Mouse (Mus musculus): ENCODE data around the gene Aak1. TPM values are rescaled to one million over a fixed set of nuclear protein-coding genes. Genes with fewer than 3 reads are reported as not detected.
A peak's percentile ranks its signal among the peaks of the same experiment; 100 is the strongest.
"Not testable (repeated sequence)": the region's sequence is repeated elsewhere in the genome, so short reads cannot be mapped to it uniquely, and the experiment has no call there.

Gene Aak1
- polyA plus RNA-seq, 1 experiment from 2014 or later, result 33.5 TPM

DNA sequence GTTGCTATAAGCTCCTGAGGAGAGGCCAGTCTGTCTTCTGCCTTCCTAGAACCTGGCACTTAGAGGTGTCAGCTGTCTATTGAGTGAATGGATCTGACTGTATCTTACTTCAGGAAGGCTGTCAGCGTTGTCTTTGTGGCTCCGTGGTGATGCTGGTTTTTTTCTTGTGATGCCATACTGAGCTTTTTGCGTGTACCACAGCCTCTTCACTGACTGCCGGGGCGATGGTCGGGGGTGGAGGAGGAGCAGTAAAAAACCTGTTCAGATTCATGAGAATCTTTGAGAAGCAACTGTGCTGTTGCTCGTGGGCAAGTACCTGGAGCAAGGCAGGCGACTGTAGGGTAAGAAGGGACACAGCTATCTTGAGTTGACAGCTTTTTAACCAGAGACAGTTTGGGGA lies 169.6 kb downstream of the Aak1 start:
- Histone ChIP-seq H3K4me1 (replicated peaks) (no peaks in the 10 kb centered on the region), H3K9ac (no peak overlapping the region), H3K4me3 (no peak overlapping the region), H3K36me3 (peaks cover 75% of the 10 kb centered on the region), H3K27ac (ENCODE audit: poor library complexity, severe bottlenecking) (no peak overlapping the region), H3K27me3 (replicated peaks) (no peaks in the 10 kb centered on the region), H3K9me3 (replicated peaks) (peaks cover 8% of the 10 kb centered on the region), H3K4me2 (no peak overlapping the region)
- ATAC-seq (ENCODE audit: insufficient number of reproducible peaks, low FRiP score), result no peak
- WGBS, result 85% methylated on average over 8 of the region's 8 CpGs

DNA sequence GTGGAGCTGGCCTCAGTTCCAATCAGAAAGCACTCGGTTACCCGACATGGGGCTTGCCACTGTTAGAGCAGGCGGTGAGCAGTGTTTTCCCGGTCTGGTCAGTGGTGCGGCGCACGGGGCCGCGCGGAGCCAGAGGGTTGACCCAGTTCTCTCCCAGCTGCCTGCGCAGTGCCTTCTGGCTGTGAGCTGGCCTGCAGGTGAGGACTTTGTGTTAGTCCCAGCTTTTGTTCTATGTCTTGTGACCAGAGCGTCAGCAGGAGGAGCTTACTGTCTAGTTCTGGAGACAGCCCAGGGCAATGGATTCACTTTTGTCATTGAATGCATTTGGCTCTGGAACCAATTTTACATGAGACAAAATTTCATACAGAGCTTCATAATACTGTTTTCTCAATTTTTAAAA lies 172.5 kb downstream of the Aak1 start:
- H3K27me3 ChIP-seq (replicated peaks), result no peaks in the 10 kb centered on the region
- no peak overlapping the region for H3K4me3 ChIP-seq
- H3K4me2 ChIP-seq, result no peak overlapping the region
- ATAC-seq (ENCODE audit: insufficient number of reproducible peaks, low FRiP score), result no peak
- peaks cover 76% of the 10 kb centered on the region for H3K36me3 ChIP-seq
- peaks cover 8% of the 10 kb centered on the region for H3K9me3 ChIP-seq (replicated peaks)
- no peak overlapping the region for H3K9ac ChIP-seq
- WGBS, result 97% methylated on average over 12 of the region's 12 CpGs
- H3K4me1 ChIP-seq (replicated peaks), result peaks cover 13% of the 10 kb centered on the region
- no peak overlapping the region for H3K27ac ChIP-seq (ENCODE audit: poor library complexity, severe bottlenecking)

DNA sequence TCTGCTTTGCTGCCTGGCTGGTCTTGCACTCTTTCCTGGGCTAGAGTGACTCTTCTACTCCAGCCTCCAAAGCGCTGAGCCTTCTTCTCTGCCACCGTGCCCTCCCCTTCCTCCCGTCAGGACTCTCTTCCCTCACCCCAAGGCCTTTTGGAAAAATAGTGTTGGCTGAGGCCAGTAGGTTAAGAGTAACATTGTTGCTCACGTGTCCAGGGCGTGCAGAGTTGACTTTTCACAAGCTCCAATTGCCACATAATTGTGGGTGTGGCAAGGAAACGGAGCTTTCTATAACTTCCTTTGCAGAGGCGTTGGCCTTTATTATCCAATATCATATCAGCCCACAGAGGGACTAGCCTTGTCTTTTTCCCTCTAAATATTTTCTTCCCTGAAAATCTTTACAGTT lies 177.7 kb downstream of the Aak1 start:
- H3K4me1 ChIP-seq (replicated peaks), result peaks cover 18% of the 10 kb centered on the region
- 80% methylated on average over 7 of the region's 7 CpGs for WGBS
- H3K36me3 ChIP-seq, result peaks cover 69% of the 10 kb centered on the region
- no peak overlapping the region for H3K4me3 ChIP-seq
- H3K9me3 ChIP-seq (replicated peaks), result no peaks in the 10 kb centered on the region
- H3K4me2 ChIP-seq, result no peak overlapping the region
- H3K27me3 ChIP-seq (replicated peaks), result no peaks in the 10 kb centered on the region
- H3K9ac ChIP-seq, result no peak overlapping the region
- no peak overlapping the region for H3K27ac ChIP-seq (ENCODE audit: poor library complexity, severe bottlenecking)
- ATAC-seq (ENCODE audit: insufficient number of reproducible peaks, low FRiP score), result no peak

DNA sequence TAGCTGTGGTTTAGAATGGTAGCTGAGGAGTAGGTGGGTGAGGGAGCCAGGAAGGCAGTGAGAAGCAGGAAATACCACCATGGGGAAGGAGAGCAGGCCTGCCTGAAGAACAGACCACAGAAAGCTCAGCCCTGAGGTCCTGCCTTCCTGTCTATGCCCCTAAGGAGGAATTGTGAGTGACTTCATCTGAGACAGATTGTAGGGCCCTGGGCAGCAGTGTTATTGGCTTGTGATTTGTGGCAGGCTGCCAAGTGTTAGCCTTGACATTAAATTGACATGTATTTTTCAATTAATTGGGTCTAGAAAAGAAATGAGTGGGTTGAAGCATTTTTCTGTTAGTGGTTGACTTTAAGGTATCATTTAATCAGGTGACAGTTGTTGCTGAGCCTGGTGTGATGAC lies 179.6 kb downstream of the Aak1 start:
- Histone ChIP-seq H3K9ac (no peak overlapping the region), H3K36me3 (peaks cover 58% of the 10 kb centered on the region), H3K9me3 (replicated peaks) (no peaks in the 10 kb centered on the region), H3K4me2 (no peak overlapping the region), H3K27ac (ENCODE audit: poor library complexity, severe bottlenecking) (no peak overlapping the region), H3K4me3 (no peak overlapping the region), H3K4me1 (replicated peaks) (peaks cover 18% of the 10 kb centered on the region), H3K27me3 (replicated peaks) (no peaks in the 10 kb centered on the region)
- ATAC-seq (ENCODE audit: insufficient number of reproducible peaks, low FRiP score), result no peak

DNA sequence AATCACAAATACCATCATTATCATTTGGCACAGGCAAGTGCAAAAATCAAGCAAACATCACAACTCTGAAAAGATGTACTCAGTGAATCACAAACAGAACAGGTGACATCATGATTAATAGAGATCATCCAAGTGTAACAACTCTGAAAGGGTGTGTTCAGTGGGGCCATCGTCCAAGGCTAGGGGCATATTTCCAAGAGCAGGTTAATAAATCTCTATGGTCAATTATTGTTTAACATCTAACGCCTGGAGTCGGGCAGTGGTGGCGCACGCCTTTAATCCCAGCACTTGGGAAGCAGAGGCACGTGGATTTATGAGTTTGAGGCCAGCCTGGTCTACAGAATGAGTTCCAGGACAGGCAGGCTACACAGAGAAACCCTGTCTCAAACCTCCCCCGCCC lies 182.0 kb downstream of the Aak1 start:
- H3K27ac ChIP-seq (ENCODE audit: poor library complexity, severe bottlenecking); H3K27me3 ChIP-seq (replicated peaks); H3K9ac ChIP-seq; H3K4me3 ChIP-seq; H3K4me2 ChIP-seq; H3K9me3 ChIP-seq (replicated peaks); ATAC-seq (ENCODE audit: insufficient number of reproducible peaks, low FRiP score); H3K4me1 ChIP-seq (replicated peaks): not testable (repeated sequence)
- WGBS, result 88% methylated on average over 7 of the region's 7 CpGs
- peaks cover 40% of the 10 kb centered on the region for H3K36me3 ChIP-seq

DNA sequence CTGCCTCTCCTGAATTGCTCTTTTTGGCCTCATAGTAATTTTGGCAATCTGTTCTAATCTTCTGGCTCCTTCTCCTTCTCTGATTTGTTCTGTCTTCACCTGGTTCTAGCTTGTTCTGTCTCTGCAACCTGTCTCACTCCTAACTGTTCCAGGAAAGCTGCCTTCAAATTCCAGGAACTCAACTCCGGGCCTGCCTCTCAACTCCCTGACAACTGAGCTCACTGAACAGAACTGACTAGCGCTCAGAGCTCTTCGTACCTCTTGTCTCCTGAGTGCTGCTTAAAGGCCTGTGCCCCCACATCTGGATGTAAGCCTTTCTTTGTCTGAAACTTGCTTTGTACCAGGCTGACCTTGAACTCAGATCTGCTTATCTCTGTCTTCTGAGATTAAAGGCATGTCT lies 183.1 kb downstream of the Aak1 start:
- no peak overlapping the region for H3K4me3 ChIP-seq
- ATAC-seq (ENCODE audit: insufficient number of reproducible peaks, low FRiP score), result no peak
- no peak overlapping the region for H3K4me2 ChIP-seq
- H3K9ac ChIP-seq, result no peak overlapping the region
- 62% methylated on average over 3 of the region's 3 CpGs for WGBS
- peaks cover 36% of the 10 kb centered on the region for H3K36me3 ChIP-seq
- H3K27ac ChIP-seq (ENCODE audit: poor library complexity, severe bottlenecking), result no peak overlapping the region
- peaks cover 4% of the 10 kb centered on the region for H3K9me3 ChIP-seq (replicated peaks)
- H3K27me3 ChIP-seq (replicated peaks), result no peaks in the 10 kb centered on the region
- peaks cover 5% of the 10 kb centered on the region; the same call in 1 of the 2 replicates for H3K4me1 ChIP-seq (replicated peaks)

DNA sequence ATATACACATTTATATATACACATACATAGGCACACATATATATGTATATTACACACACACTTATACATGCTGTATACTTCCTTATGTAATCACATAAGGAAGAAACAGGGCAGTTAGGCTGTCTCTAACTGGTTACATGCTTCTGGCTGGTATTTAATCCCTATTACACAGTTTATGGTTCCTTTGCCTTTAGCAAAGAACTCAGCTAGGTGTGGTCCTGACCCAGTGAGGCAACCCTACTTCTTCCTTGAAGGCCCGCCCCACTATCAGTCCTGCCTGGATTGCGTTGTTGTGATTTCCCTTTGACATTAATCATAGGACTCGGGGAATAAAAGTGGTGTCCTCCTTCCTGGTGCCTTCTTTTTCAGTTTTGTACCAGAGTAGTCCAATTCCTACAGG lies 185.1 kb downstream of the Aak1 start:
- Histone ChIP-seq H3K4me1 (replicated peaks) (no peaks in the 10 kb centered on the region), H3K27ac (ENCODE audit: poor library complexity, severe bottlenecking) (no peak overlapping the region), H3K9ac (no peak overlapping the region), H3K4me2 (no peak overlapping the region), H3K4me3 (no peak overlapping the region), H3K36me3 (peaks cover 20% of the 10 kb centered on the region), H3K9me3 (replicated peaks) (peaks cover 4% of the 10 kb centered on the region), H3K27me3 (replicated peaks) (no peaks in the 10 kb centered on the region)
- 86% methylated on average over 3 of the region's 3 CpGs for WGBS
- no peak for ATAC-seq (ENCODE audit: insufficient number of reproducible peaks, low FRiP score)

DNA sequence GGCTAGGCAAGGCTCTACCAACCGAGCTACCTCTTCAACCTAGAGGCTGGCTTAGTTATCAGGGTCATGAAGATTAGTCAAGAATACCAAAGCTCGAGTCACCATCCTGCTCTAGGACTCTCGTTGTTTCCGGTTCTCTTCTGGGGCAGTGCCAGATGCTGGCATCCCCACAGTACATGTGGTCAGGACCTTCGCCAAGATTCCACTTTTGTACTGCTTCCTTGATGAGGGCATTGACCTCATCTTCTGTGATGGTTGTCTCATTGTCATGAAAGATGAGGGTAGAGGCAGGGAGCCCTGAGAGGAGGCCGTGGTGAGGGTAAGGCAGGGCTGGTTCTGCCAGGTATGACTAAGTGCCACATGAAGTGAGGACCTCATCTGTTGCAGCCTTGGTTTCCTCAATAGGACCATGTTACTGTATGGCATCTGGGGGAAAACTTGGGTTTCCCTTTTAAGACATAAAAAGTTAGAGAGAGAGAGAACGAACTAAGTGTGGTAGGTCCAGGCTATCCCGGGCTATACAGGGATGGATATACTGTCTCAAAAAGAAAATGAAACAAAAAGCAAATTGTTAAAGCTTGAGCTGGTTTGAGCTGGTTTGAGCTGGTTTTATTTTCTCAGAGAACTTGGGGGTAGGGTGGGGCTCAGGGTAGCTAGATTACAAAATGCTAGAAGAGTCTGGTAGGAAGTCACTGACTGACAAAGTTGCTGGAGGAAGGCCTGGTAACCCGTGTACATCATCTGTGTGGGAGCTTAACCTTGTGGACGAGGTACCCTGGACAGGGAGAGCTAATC lies 188.7 kb downstream of the Aak1 start:
- no peak overlapping the region for H3K4me3 ChIP-seq
- H3K4me1 ChIP-seq (replicated peaks), result peaks cover 5% of the 10 kb centered on the region; the same call in 1 of the 2 replicates
- H3K27me3 ChIP-seq (replicated peaks), result no peaks in the 10 kb centered on the region
- no peak for ATAC-seq (ENCODE audit: insufficient number of reproducible peaks, low FRiP score)
- no peak overlapping the region for H3K4me2 ChIP-seq
- no peak overlapping the region for H3K9ac ChIP-seq
- 77% methylated on average over 10 of the region's 10 CpGs for WGBS
- no peak overlapping the region for H3K27ac ChIP-seq (ENCODE audit: poor library complexity, severe bottlenecking)
- peaks cover 3% of the 10 kb centered on the region; the same call in 1 of the 2 replicates for H3K36me3 ChIP-seq
- H3K9me3 ChIP-seq (replicated peaks), result peaks cover 4% of the 10 kb centered on the region

DNA sequence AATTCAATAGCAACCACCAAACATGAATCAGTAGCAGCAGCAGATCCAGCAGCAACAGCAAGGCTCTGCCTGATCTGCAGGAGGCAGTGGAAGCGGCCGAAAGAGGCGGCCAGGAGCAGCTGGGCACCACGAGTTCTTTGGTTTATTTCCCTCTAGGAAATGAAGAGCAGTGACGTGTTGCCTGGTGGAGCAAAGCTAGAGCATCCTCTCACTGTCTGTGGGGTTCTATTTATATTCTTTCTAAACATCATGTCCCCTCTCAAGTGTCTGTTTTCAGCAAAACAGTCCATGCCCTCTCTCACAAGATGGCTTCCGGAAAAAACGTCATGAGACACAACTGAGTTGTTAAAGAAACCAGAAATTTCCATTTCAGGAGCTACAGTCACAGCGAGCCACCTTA lies 189.8 kb downstream of the Aak1 start:
- WGBS, result 82% methylated on average over 8 of the region's 8 CpGs
- no peak overlapping the region for H3K4me3 ChIP-seq
- peaks cover 3% of the 10 kb centered on the region; the same call in 1 of the 2 replicates for H3K36me3 ChIP-seq
- H3K27me3 ChIP-seq (replicated peaks), result no peaks in the 10 kb centered on the region
- no peak overlapping the region for H3K27ac ChIP-seq (ENCODE audit: poor library complexity, severe bottlenecking)
- no peak overlapping the region for H3K4me2 ChIP-seq
- no peak for ATAC-seq (ENCODE audit: insufficient number of reproducible peaks, low FRiP score)
- peaks cover 4% of the 10 kb centered on the region for H3K9me3 ChIP-seq (replicated peaks)
- peaks cover 14% of the 10 kb centered on the region for H3K4me1 ChIP-seq (replicated peaks)
- no peak overlapping the region for H3K9ac ChIP-seq

DNA sequence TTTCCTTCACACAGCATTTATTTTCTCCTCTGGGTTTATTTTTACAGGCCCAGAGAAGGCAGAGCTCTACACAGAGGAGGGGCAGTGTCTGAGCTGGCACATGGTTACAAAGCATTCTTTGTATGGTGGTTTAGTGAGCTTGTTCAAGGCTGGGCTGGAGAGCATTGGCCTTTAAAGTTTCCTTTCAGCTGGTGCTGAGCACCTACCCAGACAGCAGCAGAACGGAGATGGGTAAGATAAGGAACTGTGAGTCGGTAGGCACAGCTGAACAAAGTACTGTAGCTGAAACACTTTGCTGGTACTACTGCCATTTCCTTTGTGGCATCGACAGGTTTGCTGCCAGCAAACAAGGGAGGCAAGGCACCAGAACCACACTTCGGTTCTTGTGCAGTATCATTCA lies 191.7 kb downstream of the Aak1 start:
- no peak overlapping the region for H3K4me2 ChIP-seq
- ATAC-seq (ENCODE audit: insufficient number of reproducible peaks, low FRiP score), result no peak

DNA sequence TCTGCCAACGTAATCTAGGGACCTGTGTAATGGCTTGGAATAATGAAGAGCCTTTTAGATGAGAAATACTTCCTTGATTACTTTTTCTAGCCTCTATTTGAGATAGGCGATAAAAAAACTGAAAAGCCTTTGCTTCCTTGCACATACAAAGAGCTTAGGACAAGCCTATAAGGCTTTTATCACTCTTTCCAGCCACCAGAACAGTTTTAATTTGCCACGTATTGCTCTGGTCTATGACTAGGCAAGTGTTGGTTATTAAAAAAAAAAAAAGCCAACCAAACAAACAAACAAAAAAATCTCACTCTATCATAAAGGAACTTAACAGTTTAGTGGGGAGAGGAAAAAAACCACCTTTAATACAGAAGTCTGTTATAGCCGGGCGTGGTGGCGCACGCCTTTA lies 192.1 kb downstream of the Aak1 start:
- Histone ChIP-seq H3K27ac (ENCODE audit: poor library complexity, severe bottlenecking) (peak overlapping the region; percentile 100), H3K9ac (no peak overlapping the region), H3K27me3 (replicated peaks) (no peaks in the 10 kb centered on the region), H3K4me3 (no peak overlapping the region), H3K4me1 (replicated peaks) (peaks cover 18% of the 10 kb centered on the region), H3K4me2 (peak overlapping the region; percentile 79), H3K36me3 (peaks cover 3% of the 10 kb centered on the region; the same call in 1 of the 2 replicates), H3K9me3 (replicated peaks) (peaks cover 4% of the 10 kb centered on the region)
- no peak for ATAC-seq (ENCODE audit: insufficient number of reproducible peaks, low FRiP score)
- 87% methylated on average over 7 of the region's 7 CpGs for WGBS

More for the DNA sequence above, 191.7 kb downstream of the Aak1 start:
- Histone ChIP-seq H3K9me3 (replicated peaks) (peaks cover 4% of the 10 kb centered on the region), H3K27ac (ENCODE audit: poor library complexity, severe bottlenecking) (0 out of 2 replicates have a peak overlapping the region, but pooled peaks have one; percentile 33), H3K4me1 (replicated peaks) (peaks cover 18% of the 10 kb centered on the region), H3K27me3 (replicated peaks) (no peaks in the 10 kb centered on the region), H3K9ac (no peak overlapping the region), H3K4me3 (no peak overlapping the region), H3K36me3 (peaks cover 3% of the 10 kb centered on the region; the same call in 1 of the 2 replicates)
- WGBS, result 62% methylated on average over 4 of the region's 4 CpGs

DNA sequence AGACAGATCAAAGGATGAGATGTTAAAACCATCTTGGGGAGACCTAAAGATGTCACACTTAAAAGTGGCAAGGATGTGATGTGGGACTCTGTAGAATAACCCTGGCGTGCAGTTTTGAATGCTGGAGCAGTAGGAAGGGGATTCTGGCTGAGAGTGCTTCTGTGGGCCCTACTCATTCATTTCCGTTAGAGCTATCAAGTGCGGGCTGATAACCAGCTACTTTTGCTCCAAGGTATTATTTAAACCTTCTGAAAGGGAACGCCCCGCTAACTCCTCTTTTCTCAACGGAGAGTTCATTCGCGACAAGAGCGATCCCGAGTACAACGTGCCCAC lies 192.7 kb downstream of the Aak1 start:
- under 1% methylated on average over 11 of the region's 11 CpGs for WGBS
- peak overlapping the region; percentile 79 for H3K4me2 ChIP-seq
- no peaks in the 10 kb centered on the region for H3K27me3 ChIP-seq (replicated peaks)
- peak overlapping the region; percentile 83 for H3K9ac ChIP-seq
- peaks cover 2% of the 10 kb centered on the region for H3K9me3 ChIP-seq (replicated peaks)
- H3K4me3 ChIP-seq, result peak overlapping the region; percentile 76
- no peak for ATAC-seq (ENCODE audit: insufficient number of reproducible peaks, low FRiP score)
- peaks cover 18% of the 10 kb centered on the region for H3K4me1 ChIP-seq (replicated peaks)
- H3K36me3 ChIP-seq, result peaks cover 2% of the 10 kb centered on the region; the same call in 1 of the 2 replicates
- peak overlapping the region; percentile 100 for H3K27ac ChIP-seq (ENCODE audit: poor library complexity, severe bottlenecking)

Measured in heart, embryonic 12.5 days (tissue).